Comparison of ENCODE assay signal across 1 mouse cellular context in genomic region chr9:35262418-35262817, GRCm38 (mm10).
TF ChIP-seq lines count a peak whose summit lies in the region.

No protein-coding gene starts in this region.

TF ChIP-seq in myocyte, 11 proteins besides CTCF, POLR2A, EP300 and RAD21 (continued from another document):
- TF ChIP-seq USF1 (IDR thresholded peaks at IDR 0.05; ENCODE audit: low read depth) (no peak), POLR2AphosphoS2 (IDR thresholded peaks at IDR 0.05; ENCODE audit: insufficient read length, low read depth) (no peak), SRF (IDR thresholded peaks at IDR 0.05; ENCODE audit: control insufficient read depth, insufficient read length, low read depth) (no peak), TCF3 (IDR thresholded peaks at IDR 0.05; ENCODE audit: insufficient read length, low read depth) (no peak), MYOG (IDR thresholded peaks at IDR 0.05; ENCODE audit: control insufficient read depth in 1 of 3, insufficient read depth in 1 of 3, insufficient read length in 2 of 3, low read depth in 2 of 3) (no peak)
